Mouse (Mus musculus) MEL (cell line): ENCODE results near the gene Ntn1. TPM values are rescaled to one million over a fixed set of nuclear protein-coding genes. Genes with fewer than 3 reads are reported as not detected.

Experiments
- DNase-seq: peaks from one replicate; pipeline ENCODE4 v3.0.0; 2011; ENCODE audit warnings: low read depth, low spot score
- H3K27ac ChIP-seq: 2 replicates; pipeline ENCODE4 v1.5.1; 2012; ENCODE audit warnings: low read depth, mild to moderate bottlenecking, control low read depth, low read length, moderate library complexity; ENCODE audit not compliant: control insufficient read depth
- H3K27me3 ChIP-seq, 2 experiments: fragments of 150-350 bp in 1 of 2; sonication (generic) in 1 of 2; 2 replicates each; pipeline ENCODE4 v1.6.1; 2012; ENCODE audit warnings: low read length in 2 of 2, mild to moderate bottlenecking in 2 of 2, improper control_type of control experiment in 1 of 2, moderate library complexity in 1 of 2; ENCODE audit not compliant: insufficient read depth in 2 of 2, control insufficient read depth in 1 of 2
- H3K36me3 ChIP-seq, 2 experiments: 2 replicates each; pipeline ENCODE4 v1.6.1; 2012 to 2014; ENCODE audit warnings: low read length in 2 of 2, improper control_type of control experiment in 1 of 2, inconsistent platforms in 1 of 2, mild to moderate bottlenecking in 1 of 2; ENCODE audit not compliant: insufficient read depth in 2 of 2, control insufficient read depth in 1 of 2
- H3K4me1 ChIP-seq, 2 experiments: fragments of 150-350 bp in 1 of 2; sonication (generic) in 1 of 2; 2 replicates each; pipeline ENCODE4 v1.6.1; 2012; ENCODE audit warnings: low read length in 2 of 2, improper control_type of control experiment in 1 of 2, mild to moderate bottlenecking in 1 of 2; ENCODE audit not compliant: insufficient read depth in 2 of 2, control insufficient read depth in 1 of 2
- H3K4me3 ChIP-seq, 2 experiments: fragments of 150-350 bp in 1 of 2; sonication (generic) in 1 of 2; 2 replicates each; pipeline ENCODE4 v1.5.1; 2012; ENCODE audit warnings: low read depth in 2 of 2, low read length in 2 of 2, mild to moderate bottlenecking in 2 of 2, moderate library complexity in 2 of 2, control low read depth in 1 of 2, improper control_type of control experiment in 1 of 2; ENCODE audit not compliant: control insufficient read depth in 1 of 2, insufficient read depth in 1 of 2
- H3K79me2 ChIP-seq: 2 replicates; pipeline ENCODE4 v1.6.1; 2012; ENCODE audit warnings: mild to moderate bottlenecking, low read length, moderate library complexity; ENCODE audit not compliant: control insufficient read depth, poor library complexity, insufficient read depth
- H3K9ac ChIP-seq: 2 replicates; pipeline ENCODE4 v1.6.1; 2012; ENCODE audit warnings: low read depth, mild to moderate bottlenecking, control low read depth, low read length, moderate library complexity; ENCODE audit not compliant: control insufficient read depth, poor library complexity, severe bottlenecking
- H3K9me3 ChIP-seq: fragments of 150-350 bp; sonication (generic); replicated peaks from 2 replicates; pipeline ENCODE4 v1.6.1; 2012; ENCODE audit warnings: mild to moderate bottlenecking, low read length, improper control_type of control experiment, moderate library complexity; ENCODE audit not compliant: insufficient read depth
- CTCF ChIP-seq, 3 experiments: IDR thresholded peaks in 2 of 3; conservative IDR thresholded peaks in 1 of 3; 2 replicates each; pipeline ENCODE4 v1.5.1; 2011 to 2012; ENCODE audit warnings: low read length in 3 of 3, low read depth in 2 of 3, mild to moderate bottlenecking in 2 of 3, improper control_type of control experiment in 1 of 3, inconsistent platforms in 1 of 3, mixed read lengths in 1 of 3, moderate library complexity in 1 of 3; ENCODE audit not compliant: control insufficient read depth in 1 of 3, insufficient read depth in 1 of 3, poor library complexity in 1 of 3, severe bottlenecking in 1 of 3
- E2F4 ChIP-seq: IDR thresholded peaks from 2 replicates; pipeline ENCODE4 v1.6.1; 2011; ENCODE audit warnings: low read depth, low read length, improper control_type of control experiment, borderline replicate concordance
- ELF1 ChIP-seq: IDR thresholded peaks from 2 replicates; pipeline ENCODE4 v1.6.1; 2014; ENCODE audit warnings: low read depth, mild to moderate bottlenecking, inconsistent platforms, low read length, improper control_type of control experiment, moderate library complexity
- EP300 ChIP-seq, 2 experiments: IDR thresholded peaks; 2 replicates each; pipeline ENCODE4 v1.6.1; 2011; ENCODE audit warnings: improper control_type of control experiment in 2 of 2, low read length in 2 of 2, low read depth in 1 of 2, mild to moderate bottlenecking in 1 of 2
- ETS1 ChIP-seq: IDR thresholded peaks from 2 replicates; pipeline ENCODE4 v1.6.1; 2012; ENCODE audit warnings: low read depth, mild to moderate bottlenecking, inconsistent platforms, low read length, improper control_type of control experiment, moderate library complexity
- GABPA ChIP-seq: IDR thresholded peaks from 2 replicates; pipeline ENCODE4 v1.6.1; 2012; ENCODE audit warnings: low read depth, mild to moderate bottlenecking, inconsistent platforms, low read length, improper control_type of control experiment, moderate library complexity
- GATA1 ChIP-seq: IDR thresholded peaks from 2 replicates; pipeline ENCODE4 v1.6.1; 2011; ENCODE audit warnings: low read depth, low read length, improper control_type of control experiment
- HCFC1 ChIP-seq: IDR thresholded peaks from 2 replicates; pipeline ENCODE4 v1.6.1; 2012; ENCODE audit warnings: low read depth, mild to moderate bottlenecking, inconsistent platforms, low read length, improper control_type of control experiment, moderate library complexity
- JUND ChIP-seq: IDR thresholded peaks from 2 replicates; pipeline ENCODE4 v1.6.1; 2011; ENCODE audit warnings: low read depth, mild to moderate bottlenecking, improper control_type of control experiment, low read length
- MAX ChIP-seq: IDR thresholded peaks from 2 replicates; pipeline ENCODE4 v1.6.1; 2011; ENCODE audit warnings: low read length, improper control_type of control experiment
- MAZ ChIP-seq: IDR thresholded peaks from 2 replicates; pipeline ENCODE4 v1.6.1; 2012; ENCODE audit warnings: low read depth, mild to moderate bottlenecking, inconsistent platforms, low read length, improper control_type of control experiment
- MEF2A ChIP-seq: IDR thresholded peaks from 2 replicates; pipeline ENCODE4 v1.6.1; 2014; ENCODE audit warnings: low read depth, mild to moderate bottlenecking, inconsistent platforms, low read length, improper control_type of control experiment; ENCODE audit not compliant: poor library complexity, insufficient replicate concordance, severe bottlenecking; ENCODE audit errors: extremely low read depth
- MXI1 ChIP-seq: IDR thresholded peaks from 2 replicates; pipeline ENCODE4 v1.6.1; 2011; ENCODE audit warnings: mild to moderate bottlenecking, low read depth, low read length, improper control_type of control experiment
- MYB ChIP-seq: IDR thresholded peaks from 2 replicates; pipeline ENCODE4 v1.6.1; 2011; ENCODE audit warnings: mild to moderate bottlenecking, low read depth, low read length, improper control_type of control experiment
- MYC ChIP-seq: IDR thresholded peaks from 2 replicates; pipeline ENCODE4 v1.6.1; 2011; ENCODE audit warnings: low read depth, mild to moderate bottlenecking, low read length, improper control_type of control experiment, moderate library complexity
- NELFE ChIP-seq: IDR thresholded peaks from 2 replicates; pipeline ENCODE4 v1.6.1; 2011; ENCODE audit warnings: low read depth, low read length, improper control_type of control experiment
- NRF1 ChIP-seq: IDR thresholded peaks from 2 replicates; pipeline ENCODE4 v1.6.1; 2014; ENCODE audit warnings: low read depth, mild to moderate bottlenecking, inconsistent platforms, low read length, improper control_type of control experiment, moderate library complexity; ENCODE audit not compliant: poor library complexity, insufficient read depth, severe bottlenecking
- POLR2A ChIP-seq, 2 experiments: IDR thresholded peaks; 2 replicates each; pipeline ENCODE4 v1.6.1; 2011 to 2012; ENCODE audit warnings: low read length in 2 of 2, mild to moderate bottlenecking in 2 of 2, control low read depth in 1 of 2, improper control_type of control experiment in 1 of 2, low read depth in 1 of 2, moderate library complexity in 1 of 2; ENCODE audit not compliant: control insufficient read depth in 1 of 2, insufficient read depth in 1 of 2, poor library complexity in 1 of 2
- POLR2AphosphoS2 ChIP-seq: IDR thresholded peaks from 2 replicates; pipeline ENCODE4 v1.6.1; 2011; ENCODE audit warnings: low read length, improper control_type of control experiment
- RCOR1 ChIP-seq: IDR thresholded peaks from 2 replicates; pipeline ENCODE4 v1.6.1; 2012; ENCODE audit warnings: low read depth, mild to moderate bottlenecking, inconsistent platforms, low read length, improper control_type of control experiment
- SIN3A ChIP-seq: IDR thresholded peaks from 2 replicates; pipeline ENCODE4 v1.6.1; 2012; ENCODE audit warnings: low read length, improper control_type of control experiment, inconsistent platforms
- SMC3 ChIP-seq: IDR thresholded peaks from 2 replicates; pipeline ENCODE4 v1.6.1; 2011; ENCODE audit warnings: low read depth, low read length, improper control_type of control experiment
- TAL1 ChIP-seq: IDR thresholded peaks from 2 replicates; pipeline ENCODE4 v1.6.1; 2012; ENCODE audit warnings: mild to moderate bottlenecking, inconsistent platforms, low read length, moderate library complexity, mixed read lengths
- TCF12 ChIP-seq: IDR thresholded peaks from 2 replicates; pipeline ENCODE4 v1.6.1; 2014; ENCODE audit warnings: low read depth, mild to moderate bottlenecking, inconsistent platforms, low read length, improper control_type of control experiment, moderate library complexity
- UBTF ChIP-seq: IDR thresholded peaks from 2 replicates; pipeline ENCODE4 v1.6.1; 2012; ENCODE audit warnings: low read depth, mild to moderate bottlenecking, inconsistent platforms, low read length, improper control_type of control experiment, moderate library complexity, borderline replicate concordance; ENCODE audit not compliant: insufficient read depth
- USF1 ChIP-seq: IDR thresholded peaks from 2 replicates; pipeline ENCODE4 v1.6.1; 2014; ENCODE audit warnings: low read depth, mild to moderate bottlenecking, inconsistent platforms, low read length, improper control_type of control experiment, moderate library complexity
- ZC3H11A ChIP-seq: IDR thresholded peaks from 2 replicates; pipeline ENCODE4 v1.6.1; 2012; ENCODE audit warnings: low read depth, mild to moderate bottlenecking, inconsistent platforms, low read length, improper control_type of control experiment
- ZKSCAN1 ChIP-seq: IDR thresholded peaks from 2 replicates; pipeline ENCODE4 v1.6.1; 2012; ENCODE audit warnings: low read depth, mild to moderate bottlenecking, inconsistent platforms, low read length, improper control_type of control experiment, moderate library complexity
- ZMIZ1 ChIP-seq: IDR thresholded peaks from 2 replicates; pipeline ENCODE4 v1.6.1; 2012; ENCODE audit warnings: low read depth, mild to moderate bottlenecking, inconsistent platforms, low read length, improper control_type of control experiment, moderate library complexity
- polyA plus RNA-seq, 2 experiments: library from polyadenylated mRNA; stranded (reverse) in 1 of 2; unstranded in 1 of 2; fragments of >175 nt in 1 of 2; fragments of >200 nt in 1 of 2; gene quantifications; 2 replicates each; pipeline versions ENCODE4 v1.2.1 to v1.2.4; 2012; ENCODE audit warnings: low replicate concordance in 2 of 2, low read depth in 1 of 2; ENCODE audit not compliant: insufficient read length in 2 of 2, insufficient read depth in 1 of 2, missing spikeins in 1 of 2
- total RNA-seq: library from RNA; depleted of rRNA; stranded (reverse); fragments of 300-350 nt; gene quantifications from 2 replicates; pipeline ENCODE4 v1.2.3, GENCODE M21; 2012

The Ntn1 gene
- total and polyA plus RNA-seq, 3 experiments = not detected

GRCm38 (mm10) chr11:68433534-68433933, 32.9 kb upstream of the Ntn1 start:
- no peaks in the 10 kb centered on the region for H3K9me3 ChIP-seq
- TF ChIP-seq ZMIZ1 (no peak), NELFE (no peak), UBTF (no peak), ZC3H11A (no peak), NRF1 (no peak)
- TF ChIP-seq, all 39 proteins: peak for 0
- peaks cover 3 to 15% of the 10 kb centered on the region in 2 experiments; a peak in 3 of 4 replicates for H3K4me1 ChIP-seq
- no peaks in the 10 kb centered on the region for H3K27me3 ChIP-seq
- no peak overlapping the region for H3K27ac ChIP-seq
- H3K4me3 ChIP-seq = no peak overlapping the region
- no peaks in the 10 kb centered on the region; the same call in 1 of the 2 replicates for H3K79me2 ChIP-seq
- H3K9ac ChIP-seq = no peak overlapping the region
- no peak for DNase-seq
- peaks cover 0 to 3% of the 10 kb centered on the region in 2 experiments; a peak in 1 of 4 replicates for H3K36me3 ChIP-seq

GRCm38 (mm10) chr11:68432361-68433021, 31.9 kb upstream of the Ntn1 start:
- Histone ChIP-seq H3K79me2 (no peaks in the 10 kb centered on the region; the same call in 1 of the 2 replicates), H3K36me3 (peaks cover 0 to 3% of the 10 kb centered on the region in 2 experiments; a peak in 1 of 4 replicates), H3K27me3 (no peaks in the 10 kb centered on the region), H3K9me3 (no peaks in the 10 kb centered on the region), H3K27ac (no peak overlapping the region), H3K9ac (peak overlapping the region; percentile 68), H3K4me1 (peaks cover 3 to 15% of the 10 kb centered on the region in 2 experiments; a peak in 3 of 4 replicates), H3K4me3 (peak overlapping the region; percentile 77 to 87)
- TF ChIP-seq SIN3A (peak; percentile 36), EP300 (IDR thresholded peaks at IDR 0.05; ENCODE audit: low read depth in 1 of 2, low read length in 2 of 2) (no peak), ZMIZ1 (no peak), ETS1 (0 out of 2 replicates have a peak, but pooled peaks have one; percentile 13), POLR2A (IDR thresholded peaks at IDR 0.05; ENCODE audit: control insufficient read depth in 1 of 2, insufficient read depth in 1 of 2, low read depth in 1 of 2, low read length in 2 of 2, poor library complexity in 1 of 2) (no peak), UBTF (no peak), RCOR1 (no peak), MYC (no peak), POLR2AphosphoS2 (no peak), GATA1 (no peak), GABPA (no peak), SMC3 (no peak), MXI1 (peak; percentile 75), E2F4 (no peak), NRF1 (no peak), JUND (no peak), HCFC1 (no peak), ELF1 (no peak), MAX (peak; percentile 26; the same call in 1 of the 2 replicates), MYB (no peak), NELFE (no peak; the same call in 1 of the 2 replicates), TAL1 (no peak), MEF2A (no peak), ZKSCAN1 (no peak), TCF12 (no peak), CTCF (IDR thresholded peaks at IDR 0.05 in 2 of 3, conservative IDR thresholded peaks at IDR 0.05 in 1 of 3; ENCODE audit: control insufficient read depth in 1 of 3, insufficient read depth in 1 of 3, low read depth in 2 of 3, low read length in 3 of 3, poor library complexity in 1 of 3, severe bottlenecking in 1 of 3) (no peak), MAZ (no peak), USF1 (no peak)
- peak; percentile 79 for DNase-seq
